Mouse (Mus musculus): ENCODE measurements around the gene Rffl. TPM values are rescaled to one million over a fixed set of nuclear protein-coding genes. Genes with fewer than 3 reads are reported as not detected.

The Rffl gene
- polyA plus RNA-seq, 1 experiment from 2014 or later: 8.7 TPM

- Histone ChIP-seq H3K9ac (replicated peaks) (no peak overlapping the region), H3K27me3 (no peaks in the 10 kb centered on the region), H3K27ac (replicated peaks) (no peak overlapping the region), H3K4me3 (no peak overlapping the region), H3K36me3 (peaks cover 27% of the 10 kb centered on the region), H3K4me2 (replicated peaks) (no peak overlapping the region), H3K9me3 (no peaks in the 10 kb centered on the region), H3K4me1 (no peaks in the 10 kb centered on the region)
- no peak for ATAC-seq (replicated peaks)
- WGBS: 92% methylated on average over 10 of the region's 10 CpGs
Observed at GRCm38 (mm10) chr11:82897478-82897877, 26.5 kb upstream of the Rffl start.

GRCm38 (mm10) chr11:82891936-82892335, 20.9 kb upstream of the Rffl start, which contains the start of gene Fndc8:
TSS of gene Fndc8 (plus strand) at chr11:82892124.
- Histone ChIP-seq H3K4me2 (replicated peaks) (no peak within 1 kb of the TSS), H3K27ac (replicated peaks) (no peak within 1 kb of the TSS), H3K36me3 (no peaks in the 10 kb centered on the region), H3K27me3 (peaks cover 7% of the 10 kb centered on the region; the same call in 1 of the 2 replicates), H3K4me1 (peaks cover 23% of the 10 kb centered on the region), H3K4me3 (no peak within 1 kb of the TSS), H3K9me3 (no peaks in the 10 kb centered on the region), H3K9ac (replicated peaks) (no peak within 1 kb of the TSS; the same call in 1 of the 2 replicates)
- 61% methylated on average over 7 of the region's 7 CpGs for WGBS
- ATAC-seq (replicated peaks): no peak

- Histone ChIP-seq H3K36me3 (no peaks in the 10 kb centered on the region), H3K27me3 (peaks cover 7% of the 10 kb centered on the region; the same call in 1 of the 2 replicates), H3K9me3 (no peaks in the 10 kb centered on the region), H3K4me2 (replicated peaks) (peak within 1 kb of the TSS; percentile 94), H3K27ac (replicated peaks) (peak within 1 kb of the TSS; percentile 69), H3K4me1 (peaks cover 23% of the 10 kb centered on the region), H3K9ac (replicated peaks) (peak within 1 kb of the TSS; percentile 84), H3K4me3 (peak within 1 kb of the TSS; percentile 87)
- ATAC-seq (replicated peaks): peak; percentile 92
- WGBS: 0% methylated on average over 26 of the region's 26 CpGs
Observed at GRCm38 (mm10) chr11:82890342-82890762, 19.3 kb upstream of the Rffl start, which contains the start of gene Rad51d. TSS of gene Rad51d (minus strand) at chr11:82890614.

- ATAC-seq (replicated peaks): peak; percentile 59
- Histone ChIP-seq H3K4me3 (peak overlapping the region; percentile 87), H3K4me1 (peaks cover 23% of the 10 kb centered on the region), H3K9ac (replicated peaks) (peak overlapping the region; percentile 84), H3K27ac (replicated peaks) (peak overlapping the region; percentile 69), H3K27me3 (peaks cover 7% of the 10 kb centered on the region; the same call in 1 of the 2 replicates), H3K36me3 (no peaks in the 10 kb centered on the region), H3K4me2 (replicated peaks) (peak overlapping the region; percentile 94), H3K9me3 (no peaks in the 10 kb centered on the region)
- WGBS: 5% methylated on average over 31 of the region's 31 CpGs
Observed at GRCm38 (mm10) chr11:82889524-82890341, 18.7 kb upstream of the Rffl start.

- H3K9ac ChIP-seq (replicated peaks): peak overlapping the region; percentile 84; the same call in 1 of the 2 replicates
Observed at GRCm38 (mm10) chr11:82888491-82888946, 17.5 kb upstream of the Rffl start.

GRCm38 (mm10) chr11:82886559-82886958, 15.5 kb upstream of the Rffl start:
- Histone ChIP-seq H3K4me2 (replicated peaks) (no peak overlapping the region), H3K27ac (replicated peaks) (no peak overlapping the region), H3K9me3 (no peaks in the 10 kb centered on the region), H3K9ac (replicated peaks) (no peak overlapping the region), H3K4me3 (no peak overlapping the region), H3K36me3 (no peaks in the 10 kb centered on the region), H3K4me1 (peaks cover 23% of the 10 kb centered on the region), H3K27me3 (peaks cover 7% of the 10 kb centered on the region; the same call in 1 of the 2 replicates)
- WGBS: 83% methylated on average over 3 of the region's 3 CpGs
- no peak for ATAC-seq (replicated peaks)

More at GRCm38 (mm10) chr11:82888491-82888946, 17.5 kb upstream of the Rffl start:
- peaks cover 7% of the 10 kb centered on the region; the same call in 1 of the 2 replicates for H3K27me3 ChIP-seq
- H3K4me2 ChIP-seq (replicated peaks): peak overlapping the region; percentile 94
- peaks cover 23% of the 10 kb centered on the region for H3K4me1 ChIP-seq
- H3K4me3 ChIP-seq: no peak overlapping the region
- WGBS: 32% methylated on average over 10 of the region's 10 CpGs
- H3K36me3 ChIP-seq: no peaks in the 10 kb centered on the region
- no peaks in the 10 kb centered on the region for H3K9me3 ChIP-seq
- no peak overlapping the region for H3K27ac ChIP-seq (replicated peaks)
- ATAC-seq (replicated peaks): peak; percentile 45

GRCm38 (mm10) chr11:82883180-82883579, 12.2 kb upstream of the Rffl start:
- H3K4me1 ChIP-seq: peaks cover 4% of the 10 kb centered on the region
- no peak overlapping the region for H3K4me2 ChIP-seq (replicated peaks)
- H3K36me3 ChIP-seq: no peaks in the 10 kb centered on the region
- H3K27ac ChIP-seq (replicated peaks): no peak overlapping the region
- no peak for ATAC-seq (replicated peaks)
- no peaks in the 10 kb centered on the region for H3K9me3 ChIP-seq
- no peak overlapping the region for H3K4me3 ChIP-seq
- 71% methylated on average over 8 of the region's 8 CpGs for WGBS
- no peaks in the 10 kb centered on the region for H3K27me3 ChIP-seq
- H3K9ac ChIP-seq (replicated peaks): no peak overlapping the region

- H3K36me3 ChIP-seq: no peaks in the 10 kb centered on the region
- no peaks in the 10 kb centered on the region for H3K9me3 ChIP-seq
- no peak overlapping the region for H3K9ac ChIP-seq (replicated peaks)
- 0 out of 2 replicates have a peak overlapping the region, but pooled peaks have one; percentile 28 for H3K27ac ChIP-seq (replicated peaks)
- WGBS: 77% methylated on average over 7 of the region's 7 CpGs
- no peak for ATAC-seq (replicated peaks)
- H3K4me2 ChIP-seq (replicated peaks): no peak overlapping the region
- no peaks in the 10 kb centered on the region for H3K4me1 ChIP-seq
- H3K4me3 ChIP-seq: no peak overlapping the region
- H3K27me3 ChIP-seq: no peaks in the 10 kb centered on the region
Observed at GRCm38 (mm10) chr11:82877726-82878344, 6.8 kb upstream of the Rffl start.

GRCm38 (mm10) chr11:82875631-82876030, 4.6 kb upstream of the Rffl start:
- Histone ChIP-seq H3K36me3 (no peaks in the 10 kb centered on the region), H3K9me3 (no peaks in the 10 kb centered on the region), H3K4me1 (peaks cover 8% of the 10 kb centered on the region), H3K27me3 (no peaks in the 10 kb centered on the region), H3K27ac (replicated peaks) (no peak overlapping the region), H3K4me3 (no peak overlapping the region), H3K4me2 (replicated peaks) (no peak overlapping the region), H3K9ac (replicated peaks) (no peak overlapping the region)
- ATAC-seq (replicated peaks): no peak
- 93% methylated on average over 5 of the region's 5 CpGs for WGBS

- no peak for ATAC-seq (replicated peaks)
- H3K4me2 ChIP-seq (replicated peaks): no peak overlapping the region
Observed at GRCm38 (mm10) chr11:82874924-82875323, 3.9 kb upstream of the Rffl start.

GRCm38 (mm10) chr11:82870173-82871030, 608 bp downstream of the Rffl start:
- peak; percentile 26 for ATAC-seq (replicated peaks)
- peak overlapping the region; percentile 69 for H3K9ac ChIP-seq (replicated peaks)
- H3K36me3 ChIP-seq: no peaks in the 10 kb centered on the region
- H3K4me1 ChIP-seq: peaks cover 24% of the 10 kb centered on the region
- no peaks in the 10 kb centered on the region for H3K9me3 ChIP-seq
- H3K4me2 ChIP-seq (replicated peaks): peak overlapping the region; percentile 85
- peak overlapping the region; percentile 81 for H3K4me3 ChIP-seq
- peak overlapping the region; percentile 44; the same call in 1 of the 2 replicates for H3K27ac ChIP-seq (replicated peaks)
- H3K27me3 ChIP-seq: no peaks in the 10 kb centered on the region
- WGBS: 4% methylated on average over 35 of the region's 36 CpGs

More at GRCm38 (mm10) chr11:82874924-82875323, 3.9 kb upstream of the Rffl start:
- Histone ChIP-seq H3K9me3 (no peaks in the 10 kb centered on the region), H3K27me3 (no peaks in the 10 kb centered on the region), H3K27ac (replicated peaks) (no peak overlapping the region), H3K9ac (replicated peaks) (no peak overlapping the region), H3K36me3 (no peaks in the 10 kb centered on the region), H3K4me3 (no peak overlapping the region), H3K4me1 (peaks cover 15% of the 10 kb centered on the region)
- WGBS: 78% methylated on average over 5 of the region's 5 CpGs

Data from forebrain, embryonic 15.5 days (tissue).